Mouse (Mus musculus): Measurements from ENCODE around the gene Pmm2.

Gene Pmm2

GRCm38 (mm10) chr16:8685087-8685486 is 47.6 kb downstream of the Pmm2 start:
- no peak for DNase-seq

- peak; percentile 82 for DNase-seq
These were observed 48.8 kb downstream of the Pmm2 start for GRCm38 (mm10) chr16:8686121-8686870.

GRCm38 (mm10) chr16:8686871-8687535 is 49.5 kb downstream of the Pmm2 start:
- no peak for DNase-seq

- DNase-seq: no peak
These were observed 50.2 kb downstream of the Pmm2 start for GRCm38 (mm10) chr16:8687559-8688112.

- no peak for DNase-seq
These were observed 52.6 kb downstream of the Pmm2 start for GRCm38 (mm10) chr16:8689979-8690656.

GRCm38 (mm10) chr16:8691206-8691605 is 53.7 kb downstream of the Pmm2 start:
- no peak for DNase-seq

- DNase-seq: no peak
These were observed 62.1 kb downstream of the Pmm2 start for GRCm38 (mm10) chr16:8699556-8699955.

GRCm38 (mm10) chr16:8700586-8700985 is 63.1 kb downstream of the Pmm2 start:
- no peak for DNase-seq

- no peak for DNase-seq
These were observed 74.5 kb downstream of the Pmm2 start for GRCm38 (mm10) chr16:8711998-8712397.
